Mouse (Mus musculus) MEL (cell line): Measurements from ENCODE around the gene Gm10277. TPM values are rescaled to one million over a fixed set of nuclear protein-coding genes. Genes with fewer than 3 reads are reported as not detected.

Experiments
- DNase-seq: peaks from one replicate; pipeline ENCODE4 v3.0.0; 2011; ENCODE audit warnings: low read depth, low spot score
- H3K27ac ChIP-seq: 2 replicates; pipeline ENCODE4 v1.5.1; 2012; ENCODE audit warnings: low read depth, mild to moderate bottlenecking, control low read depth, low read length, moderate library complexity; ENCODE audit not compliant: control insufficient read depth
- H3K27me3 ChIP-seq, 2 experiments: fragments of 150-350 bp in 1 of 2; sonication (generic) in 1 of 2; 2 replicates each; pipeline ENCODE4 v1.6.1; 2012; ENCODE audit warnings: low read length in 2 of 2, mild to moderate bottlenecking in 2 of 2, improper control_type of control experiment in 1 of 2, moderate library complexity in 1 of 2; ENCODE audit not compliant: insufficient read depth in 2 of 2, control insufficient read depth in 1 of 2
- H3K36me3 ChIP-seq, 2 experiments: 2 replicates each; pipeline ENCODE4 v1.6.1; 2012 to 2014; ENCODE audit warnings: low read length in 2 of 2, improper control_type of control experiment in 1 of 2, inconsistent platforms in 1 of 2, mild to moderate bottlenecking in 1 of 2; ENCODE audit not compliant: insufficient read depth in 2 of 2, control insufficient read depth in 1 of 2
- H3K4me1 ChIP-seq, 2 experiments: fragments of 150-350 bp in 1 of 2; sonication (generic) in 1 of 2; 2 replicates each; pipeline ENCODE4 v1.6.1; 2012; ENCODE audit warnings: low read length in 2 of 2, improper control_type of control experiment in 1 of 2, mild to moderate bottlenecking in 1 of 2; ENCODE audit not compliant: insufficient read depth in 2 of 2, control insufficient read depth in 1 of 2
- H3K4me3 ChIP-seq, 2 experiments: fragments of 150-350 bp in 1 of 2; sonication (generic) in 1 of 2; 2 replicates each; pipeline ENCODE4 v1.5.1; 2012; ENCODE audit warnings: low read depth in 2 of 2, low read length in 2 of 2, mild to moderate bottlenecking in 2 of 2, moderate library complexity in 2 of 2, control low read depth in 1 of 2, improper control_type of control experiment in 1 of 2; ENCODE audit not compliant: control insufficient read depth in 1 of 2, insufficient read depth in 1 of 2
- H3K79me2 ChIP-seq: 2 replicates; pipeline ENCODE4 v1.6.1; 2012; ENCODE audit warnings: mild to moderate bottlenecking, low read length, moderate library complexity; ENCODE audit not compliant: control insufficient read depth, poor library complexity, insufficient read depth
- H3K9ac ChIP-seq: 2 replicates; pipeline ENCODE4 v1.6.1; 2012; ENCODE audit warnings: low read depth, mild to moderate bottlenecking, control low read depth, low read length, moderate library complexity; ENCODE audit not compliant: control insufficient read depth, poor library complexity, severe bottlenecking
- H3K9me3 ChIP-seq: fragments of 150-350 bp; sonication (generic); replicated peaks from 2 replicates; pipeline ENCODE4 v1.6.1; 2012; ENCODE audit warnings: mild to moderate bottlenecking, low read length, improper control_type of control experiment, moderate library complexity; ENCODE audit not compliant: insufficient read depth
- CTCF ChIP-seq, 3 experiments: IDR thresholded peaks in 2 of 3; conservative IDR thresholded peaks in 1 of 3; 2 replicates each; pipeline ENCODE4 v1.5.1; 2011 to 2012; ENCODE audit warnings: low read length in 3 of 3, low read depth in 2 of 3, mild to moderate bottlenecking in 2 of 3, improper control_type of control experiment in 1 of 3, inconsistent platforms in 1 of 3, mixed read lengths in 1 of 3, moderate library complexity in 1 of 3; ENCODE audit not compliant: control insufficient read depth in 1 of 3, insufficient read depth in 1 of 3, poor library complexity in 1 of 3, severe bottlenecking in 1 of 3
- E2F4 ChIP-seq: IDR thresholded peaks from 2 replicates; pipeline ENCODE4 v1.6.1; 2011; ENCODE audit warnings: low read depth, low read length, improper control_type of control experiment, borderline replicate concordance
- JUND ChIP-seq: IDR thresholded peaks from 2 replicates; pipeline ENCODE4 v1.6.1; 2011; ENCODE audit warnings: low read depth, mild to moderate bottlenecking, improper control_type of control experiment, low read length
- MAX ChIP-seq: IDR thresholded peaks from 2 replicates; pipeline ENCODE4 v1.6.1; 2011; ENCODE audit warnings: low read length, improper control_type of control experiment
- MAZ ChIP-seq: IDR thresholded peaks from 2 replicates; pipeline ENCODE4 v1.6.1; 2012; ENCODE audit warnings: low read depth, mild to moderate bottlenecking, inconsistent platforms, low read length, improper control_type of control experiment
- MEF2A ChIP-seq: IDR thresholded peaks from 2 replicates; pipeline ENCODE4 v1.6.1; 2014; ENCODE audit warnings: low read depth, mild to moderate bottlenecking, inconsistent platforms, low read length, improper control_type of control experiment; ENCODE audit not compliant: poor library complexity, insufficient replicate concordance, severe bottlenecking; ENCODE audit errors: extremely low read depth
- MYC ChIP-seq: IDR thresholded peaks from 2 replicates; pipeline ENCODE4 v1.6.1; 2011; ENCODE audit warnings: low read depth, mild to moderate bottlenecking, low read length, improper control_type of control experiment, moderate library complexity
- NRF1 ChIP-seq: IDR thresholded peaks from 2 replicates; pipeline ENCODE4 v1.6.1; 2014; ENCODE audit warnings: low read depth, mild to moderate bottlenecking, inconsistent platforms, low read length, improper control_type of control experiment, moderate library complexity; ENCODE audit not compliant: poor library complexity, insufficient read depth, severe bottlenecking
- POLR2AphosphoS5 ChIP-seq: IDR thresholded peaks from 2 replicates; pipeline ENCODE4 v1.6.1; 2012; ENCODE audit warnings: low read depth, borderline replicate concordance, mild to moderate bottlenecking, inconsistent platforms, low read length, moderate library complexity, mixed read lengths
- RAD21 ChIP-seq: IDR thresholded peaks from 2 replicates; pipeline ENCODE4 v1.6.1; 2011; ENCODE audit warnings: mild to moderate bottlenecking, low read depth, low read length, improper control_type of control experiment
- SIN3A ChIP-seq: IDR thresholded peaks from 2 replicates; pipeline ENCODE4 v1.6.1; 2012; ENCODE audit warnings: low read length, improper control_type of control experiment, inconsistent platforms
- SMC3 ChIP-seq: IDR thresholded peaks from 2 replicates; pipeline ENCODE4 v1.6.1; 2011; ENCODE audit warnings: low read depth, low read length, improper control_type of control experiment
- TCF12 ChIP-seq: IDR thresholded peaks from 2 replicates; pipeline ENCODE4 v1.6.1; 2014; ENCODE audit warnings: low read depth, mild to moderate bottlenecking, inconsistent platforms, low read length, improper control_type of control experiment, moderate library complexity
- ZC3H11A ChIP-seq: IDR thresholded peaks from 2 replicates; pipeline ENCODE4 v1.6.1; 2012; ENCODE audit warnings: low read depth, mild to moderate bottlenecking, inconsistent platforms, low read length, improper control_type of control experiment
- ZMIZ1 ChIP-seq: IDR thresholded peaks from 2 replicates; pipeline ENCODE4 v1.6.1; 2012; ENCODE audit warnings: low read depth, mild to moderate bottlenecking, inconsistent platforms, low read length, improper control_type of control experiment, moderate library complexity
- polyA plus RNA-seq, 2 experiments: library from polyadenylated mRNA; stranded (reverse) in 1 of 2; unstranded in 1 of 2; fragments of >175 nt in 1 of 2; fragments of >200 nt in 1 of 2; gene quantifications; 2 replicates each; pipeline versions ENCODE4 v1.2.1 to v1.2.4; 2012; ENCODE audit warnings: low replicate concordance in 2 of 2, low read depth in 1 of 2; ENCODE audit not compliant: insufficient read length in 2 of 2, insufficient read depth in 1 of 2, missing spikeins in 1 of 2
- total RNA-seq: library from RNA; depleted of rRNA; stranded (reverse); fragments of 300-350 nt; gene quantifications from 2 replicates; pipeline ENCODE4 v1.2.3, GENCODE M21; 2012

Gene Gm10277
- total and polyA plus RNA-seq, 3 experiments, result 0.19 to 0.35 TPM; not detected in 1

DNA sequence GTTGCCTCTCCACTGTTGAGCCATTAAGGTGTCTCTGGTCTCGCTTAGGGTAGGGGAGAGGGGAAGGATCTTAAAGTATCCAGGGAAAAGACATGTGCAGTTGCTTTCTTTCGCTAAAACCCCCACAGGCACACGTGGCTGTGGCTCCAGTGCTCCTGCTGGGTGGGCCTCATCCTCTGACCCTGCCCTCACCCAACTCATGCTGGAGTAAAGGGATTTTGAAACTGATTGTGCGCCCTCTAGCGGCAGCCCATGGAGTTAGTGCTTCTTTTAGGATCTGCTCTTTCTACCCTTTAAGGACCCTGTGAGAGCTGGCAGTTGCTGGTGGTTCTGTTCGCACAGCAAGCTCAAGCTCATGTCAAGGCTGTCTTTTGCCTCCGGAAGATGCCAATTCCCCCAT lies 35.2 kb upstream of the Gm10277 start:
- TF ChIP-seq CTCF (IDR thresholded peaks at IDR 0.05 in 2 of 3, conservative IDR thresholded peaks at IDR 0.05 in 1 of 3; ENCODE audit: control insufficient read depth in 1 of 3, insufficient read depth in 1 of 3, low read depth in 2 of 3, low read length in 3 of 3, poor library complexity in 1 of 3, severe bottlenecking in 1 of 3) (peak; percentile 89 to 96 (median 91)), TCF12 (no peak), E2F4 (no peak), JUND (no peak), SMC3 (peak; percentile 52), MAZ (no peak), NRF1 (no peak), POLR2AphosphoS5 (no peak), RAD21 (peak; percentile 22), MEF2A (no peak)
- H3K27me3 ChIP-seq, result no peaks in the 10 kb centered on the region
- no peak overlapping the region for H3K27ac ChIP-seq
- no peaks in the 10 kb centered on the region for H3K4me1 ChIP-seq
- no peaks in the 10 kb centered on the region for H3K79me2 ChIP-seq
- H3K9ac ChIP-seq, result no peak overlapping the region
- no peaks in the 10 kb centered on the region for H3K36me3 ChIP-seq
- peak; percentile 82 for DNase-seq
- H3K4me3 ChIP-seq, result no peak overlapping the region
- H3K9me3 ChIP-seq, result no peaks in the 10 kb centered on the region

DNA sequence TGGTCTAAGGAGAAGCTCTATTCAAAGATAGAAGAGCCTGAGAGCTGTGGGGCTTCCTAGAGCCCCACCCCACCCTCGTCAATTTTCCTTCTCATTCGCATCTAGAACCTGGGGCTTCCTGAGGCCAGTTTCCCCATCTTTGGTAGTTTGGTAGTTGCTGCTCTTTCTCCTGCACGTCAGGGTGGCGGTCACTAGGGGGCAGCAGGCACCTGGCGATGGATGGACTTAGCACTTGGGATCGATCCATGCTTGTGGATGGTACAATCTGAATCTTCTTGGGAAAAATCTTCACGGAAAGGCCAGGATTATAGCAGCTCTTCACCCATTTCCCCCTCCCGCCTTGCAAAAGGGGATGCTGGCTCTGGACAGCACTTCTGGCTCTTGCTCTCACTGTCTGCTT lies 34.1 kb upstream of the Gm10277 start:
- no peaks in the 10 kb centered on the region for H3K27me3 ChIP-seq
- H3K79me2 ChIP-seq, result no peaks in the 10 kb centered on the region
- no peaks in the 10 kb centered on the region for H3K36me3 ChIP-seq
- no peak overlapping the region for H3K9ac ChIP-seq
- TF ChIP-seq MYC (no peak), SMC3 (peak; percentile 64), CTCF (IDR thresholded peaks at IDR 0.05 in 2 of 3, conservative IDR thresholded peaks at IDR 0.05 in 1 of 3; ENCODE audit: control insufficient read depth in 1 of 3, insufficient read depth in 1 of 3, low read depth in 2 of 3, low read length in 3 of 3, poor library complexity in 1 of 3, severe bottlenecking in 1 of 3) (peak; percentile 90 to 95 (median 92)), RAD21 (peak; percentile 64), ZMIZ1 (no peak), ZC3H11A (peak; percentile 30; the same call in 1 of the 2 replicates), SIN3A (no peak), MAX (0 out of 2 replicates have a peak, but pooled peaks have one; percentile 19)
- H3K9me3 ChIP-seq, result no peaks in the 10 kb centered on the region
- H3K27ac ChIP-seq, result no peak overlapping the region
- DNase-seq, result peak; percentile 72
- H3K4me1 ChIP-seq, result no peaks in the 10 kb centered on the region
- H3K4me3 ChIP-seq, result no peak overlapping the region
